Mouse (Mus musculus) CH12.LX (cell line): Measurements from ENCODE around the gene Pcdh7. TPM values are rescaled to one million over a fixed set of nuclear protein-coding genes. Genes with fewer than 3 reads are reported as not detected.

ENCODE experiments used
- DNase-seq: peaks from one replicate; pipeline ENCODE4 v3.0.0-alpha.2; 2013; ENCODE audit errors: extremely low read depth
- H3K27ac ChIP-seq: 2 replicates; pipeline ENCODE4 v1.5.1; 2012; ENCODE audit warnings: low read depth, mild to moderate bottlenecking, control low read depth, moderate library complexity; ENCODE audit not compliant: insufficient read depth
- H3K27me3 ChIP-seq: replicated peaks from 2 replicates; pipeline ENCODE3; 2012; ENCODE audit warnings: inconsistent platforms
- H3K36me3 ChIP-seq, 2 experiments: replicated peaks in 1 of 2; 2 replicates each; pipeline versions ENCODE3 to v1.6.1; 2012; ENCODE audit warnings: inconsistent platforms in 1 of 2, low read length in 1 of 2, mild to moderate bottlenecking in 1 of 2, mixed read lengths in 1 of 2, moderate library complexity in 1 of 2; ENCODE audit not compliant: control insufficient read depth in 1 of 2, insufficient read depth in 1 of 2
- H3K4me1 ChIP-seq, 2 experiments: 2 replicates each; pipeline ENCODE4 v1.6.1; 2012; ENCODE audit warnings: inconsistent platforms in 1 of 2, moderate library complexity in 1 of 2; ENCODE audit not compliant: insufficient read depth in 2 of 2, control insufficient read depth in 1 of 2
- H3K4me2 ChIP-seq: 2 replicates; pipeline ENCODE4 v1.6.1; 2012; ENCODE audit warnings: low read depth, mild to moderate bottlenecking, control low read depth; ENCODE audit not compliant: poor library complexity, insufficient read depth, severe bottlenecking
- H3K4me3 ChIP-seq, 3 experiments: fragments of 150-350 bp in 1 of 3; sonication (generic) in 1 of 3; replicated peaks in 1 of 3; 2 replicates each; pipeline versions ENCODE3 to v1.5.1; 2011 to 2012; ENCODE audit warnings: low read depth in 2 of 3, low read length in 2 of 3, mild to moderate bottlenecking in 2 of 3, moderate library complexity in 2 of 3, control low read depth in 1 of 3, improper control_type of control experiment in 1 of 3, inconsistent platforms in 1 of 3, mixed read lengths in 1 of 3; ENCODE audit not compliant: poor library complexity in 1 of 3
- H3K79me2 ChIP-seq: replicated peaks from 2 replicates; pipeline ENCODE4 v1.6.1; 2012; ENCODE audit warnings: mild to moderate bottlenecking, moderate library complexity; ENCODE audit not compliant: control insufficient read depth, poor library complexity, insufficient read depth, severe bottlenecking; ENCODE audit errors: extremely low read depth
- H3K9ac ChIP-seq: 2 replicates; pipeline ENCODE4 v1.6.1; 2012; ENCODE audit warnings: low read depth, mild to moderate bottlenecking, control low read depth, moderate library complexity; ENCODE audit not compliant: insufficient read depth
- H3K9me3 ChIP-seq: replicated peaks from 2 replicates; pipeline ENCODE3; 2012; ENCODE audit warnings: low read length, inconsistent platforms, mixed read lengths
- BHLHE40 ChIP-seq: IDR thresholded peaks from 2 replicates; pipeline ENCODE4 v1.6.1; 2011; ENCODE audit warnings: mild to moderate bottlenecking, low read depth, low read length, improper control_type of control experiment
- CHD1 ChIP-seq: IDR thresholded peaks from 2 replicates; pipeline ENCODE4 v1.6.1; 2012; ENCODE audit warnings: low read depth, low read length, improper control_type of control experiment, inconsistent platforms
- CHD2 ChIP-seq: IDR thresholded peaks from 2 replicates; pipeline ENCODE4 v1.6.1; 2011; ENCODE audit warnings: low read length, improper control_type of control experiment
- EP300 ChIP-seq: IDR thresholded peaks from 2 replicates; pipeline ENCODE4 v1.6.1; 2011; ENCODE audit warnings: low read length, improper control_type of control experiment
- ETS1 ChIP-seq: conservative IDR thresholded peaks from 2 replicates; pipeline ENCODE4 v1.6.1; 2012; ENCODE audit warnings: low read depth, mild to moderate bottlenecking, inconsistent platforms, low read length, improper control_type of control experiment, moderate library complexity
- IRF4 ChIP-seq: IDR thresholded peaks from 2 replicates; pipeline ENCODE4 v1.6.1; 2014; ENCODE audit warnings: low read depth, mild to moderate bottlenecking, inconsistent platforms, low read length, improper control_type of control experiment
- JUN ChIP-seq: IDR thresholded peaks from 2 replicates; pipeline ENCODE4 v1.6.1; 2011; ENCODE audit warnings: low read depth, mild to moderate bottlenecking, low read length, improper control_type of control experiment, moderate library complexity; ENCODE audit not compliant: insufficient read depth
- JUND ChIP-seq: conservative IDR thresholded peaks from 2 replicates; pipeline ENCODE4 v1.6.1; 2011; ENCODE audit warnings: low read depth, low read length, improper control_type of control experiment
- KAT2A ChIP-seq: IDR thresholded peaks from 2 replicates; pipeline ENCODE4 v1.6.1; 2012; ENCODE audit warnings: low read length, improper control_type of control experiment, inconsistent platforms; ENCODE audit not compliant: insufficient replicate concordance
- MAX ChIP-seq: IDR thresholded peaks from 2 replicates; pipeline ENCODE4 v1.6.1; 2011; ENCODE audit warnings: low read length, improper control_type of control experiment
- MAZ ChIP-seq: IDR thresholded peaks from 2 replicates; pipeline ENCODE4 v1.6.1; 2012; ENCODE audit warnings: low read depth, mild to moderate bottlenecking, inconsistent platforms, low read length, improper control_type of control experiment, moderate library complexity
- MXI1 ChIP-seq: IDR thresholded peaks from 2 replicates; pipeline ENCODE4 v1.6.1; 2011; ENCODE audit warnings: mild to moderate bottlenecking, low read depth, low read length, improper control_type of control experiment
- NELFE ChIP-seq: IDR thresholded peaks from 2 replicates; pipeline ENCODE4 v1.6.1; 2011; ENCODE audit warnings: low read depth, low read length, improper control_type of control experiment
- NRF1 ChIP-seq: IDR thresholded peaks from 2 replicates; pipeline ENCODE4 v1.6.1; 2014; ENCODE audit warnings: low read depth, mild to moderate bottlenecking, inconsistent platforms, low read length, improper control_type of control experiment, moderate library complexity
- PAX5 ChIP-seq: IDR thresholded peaks from 2 replicates; pipeline ENCODE4 v1.6.1; 2012; ENCODE audit warnings: low read length, inconsistent platforms, mixed read lengths
- POLR2A ChIP-seq: IDR thresholded peaks from 2 replicates; pipeline ENCODE4 v1.6.1; 2011; ENCODE audit warnings: low read depth, mild to moderate bottlenecking, improper control_type of control experiment, low read length
- RAD21 ChIP-seq: IDR thresholded peaks from 2 replicates; pipeline ENCODE4 v1.6.1; 2011; ENCODE audit warnings: low read depth, mild to moderate bottlenecking, low read length, improper control_type of control experiment, moderate library complexity
- RCOR1 ChIP-seq: conservative IDR thresholded peaks from 2 replicates; pipeline ENCODE4 v1.6.1; 2012; ENCODE audit warnings: low read depth, mild to moderate bottlenecking, inconsistent platforms, low read length, improper control_type of control experiment
- TBP ChIP-seq: conservative IDR thresholded peaks from 2 replicates; pipeline ENCODE4 v1.6.1; 2011; ENCODE audit warnings: low read depth, low read length, improper control_type of control experiment
- TCF12 ChIP-seq: IDR thresholded peaks from 2 replicates; pipeline ENCODE4 v1.6.1; 2014; ENCODE audit warnings: low read depth, mild to moderate bottlenecking, inconsistent platforms, low read length, improper control_type of control experiment
- USF2 ChIP-seq: conservative IDR thresholded peaks from 2 replicates; pipeline ENCODE4 v1.6.1; 2011; ENCODE audit warnings: low read depth, low read length, improper control_type of control experiment
- ZC3H11A ChIP-seq: IDR thresholded peaks from 2 replicates; pipeline ENCODE4 v1.6.1; 2012; ENCODE audit warnings: low read depth, mild to moderate bottlenecking, inconsistent platforms, low read length, improper control_type of control experiment
- ZMIZ1 ChIP-seq: IDR thresholded peaks from 2 replicates; pipeline ENCODE4 v1.6.1; 2012; ENCODE audit warnings: low read depth, mild to moderate bottlenecking, inconsistent platforms, low read length, improper control_type of control experiment
- ZNF384 ChIP-seq: IDR thresholded peaks from 2 replicates; pipeline ENCODE4 v1.6.1; 2012; ENCODE audit warnings: low read depth, low read length, improper control_type of control experiment, inconsistent platforms
- dilution Hi-C: fragments of 300-500 bp; cut with MboI; formaldehyde crosslinking; loops from 2 replicates; pipeline ENCODE4 v1.14.3; 2020; ENCODE audit warnings: low sequenced_read_pairs; ENCODE audit not compliant: extremely low pct_unique_long_range_greater_than_20kb, extremely low pct_ligation_motif_present
- in situ Hi-C: fragments of 300-500 bp; cut with MboI; formaldehyde crosslinking; loops from 3 replicates; pipeline ENCODE4 v1.14.3; 2019; ENCODE audit warnings: low sequenced_read_pairs, low pct_ligation_motif_present, low pct_unique_long_range_greater_than_20kb, mixed read lengths
- polyA plus RNA-seq: library from polyadenylated mRNA; unstranded; fragments of >175 nt; gene quantifications from 2 replicates; pipeline ENCODE4 v1.2.1, GENCODE M21; 2012; ENCODE audit warnings: low read depth; ENCODE audit not compliant: insufficient read length
- total RNA-seq, 2 experiments: library from RNA; depleted of rRNA; stranded (reverse); fragments of 300-350 nt in 1 of 2; fragments of >200 nt in 1 of 2; gene quantifications; 2 replicates each; pipeline ENCODE4 v1.2.3; 2012 to 2014

Gene Pcdh7
- total and polyA plus RNA-seq, 3 experiments = not detected

- dilution Hi-C loops = no loop called here
- DNase-seq = no peak
These were observed 89.6 kb downstream of the Pcdh7 start for GRCm38 (mm10) chr5:57807350-57807749.

GRCm38 (mm10) chr5:57810641-57811040, 92.9 kb downstream of the Pcdh7 start:
- no peak overlapping the region for H3K4me3 ChIP-seq
- no peaks in the 10 kb centered on the region for H3K36me3 ChIP-seq
- no peak overlapping the region for H3K9ac ChIP-seq
- dilution Hi-C loops = no loop called here
- no peaks in the 10 kb centered on the region for H3K9me3 ChIP-seq
- no peak for DNase-seq
- H3K4me2 ChIP-seq = no peak overlapping the region
- no peaks in the 10 kb centered on the region for H3K79me2 ChIP-seq
- H3K27me3 ChIP-seq = no peaks in the 10 kb centered on the region
- H3K4me1 ChIP-seq = no peaks in the 10 kb centered on the region
- TF ChIP-seq EP300 (no peak), TBP (no peak), MXI1 (no peak), JUN (no peak), ZNF384 (no peak), CHD1 (no peak), IRF4 (no peak), RCOR1 (no peak)
- no peak overlapping the region for H3K27ac ChIP-seq
- in situ Hi-C loops = no loop called here

More at GRCm38 (mm10) chr5:57807350-57807749, 89.6 kb downstream of the Pcdh7 start:
- in situ Hi-C loops = no loop called here
- no peak overlapping the region for H3K9ac ChIP-seq
- H3K79me2 ChIP-seq = no peaks in the 10 kb centered on the region
- H3K27me3 ChIP-seq = no peaks in the 10 kb centered on the region
- H3K27ac ChIP-seq = no peak overlapping the region
- no peaks in the 10 kb centered on the region for H3K4me1 ChIP-seq
- no peak overlapping the region for H3K4me2 ChIP-seq
- TF ChIP-seq ETS1 (no peak), USF2 (no peak), KAT2A (no peak), NRF1 (no peak), TCF12 (no peak), ZC3H11A (no peak), NELFE (no peak), ZMIZ1 (no peak), MAZ (no peak), POLR2A (no peak), BHLHE40 (no peak), CHD2 (no peak), CHD1 (no peak), PAX5 (no peak), RAD21 (no peak), JUND (no peak), RCOR1 (no peak), MAX (no peak)
- peaks cover 5% of the 10 kb centered on the region for H3K9me3 ChIP-seq
- no peaks in the 10 kb centered on the region for H3K36me3 ChIP-seq
- no peak overlapping the region for H3K4me3 ChIP-seq
